Mouse (Mus musculus): ENCODE measurements around the gene Sez6l.

DNA sequence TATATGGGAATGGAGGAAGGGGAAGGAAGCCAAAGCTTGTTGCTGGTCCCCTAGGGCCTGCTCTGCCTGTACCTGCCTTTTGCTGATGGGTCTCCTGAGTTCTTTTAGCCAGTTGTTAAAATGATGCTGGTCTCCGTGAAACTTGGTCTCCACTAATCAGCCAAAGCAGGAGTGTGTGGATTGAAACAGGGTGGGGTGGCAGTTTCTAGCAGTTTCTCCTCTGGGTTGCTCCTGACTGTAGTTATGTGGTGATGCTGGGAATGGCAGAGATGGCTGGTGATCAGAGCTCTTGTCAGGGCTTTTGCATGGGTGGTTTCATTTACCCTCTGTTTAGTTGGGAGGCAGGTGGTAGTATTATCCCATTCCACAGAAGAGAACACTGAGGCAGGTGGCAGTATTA lies 89.5 kb downstream of the Sez6l start:
- TF ChIP-seq CTCF (IDR thresholded peaks at IDR 0.05; ENCODE audit: borderline replicate concordance, extremely low read depth, insufficient read depth, insufficient read length) (no peak), POLR2A (IDR thresholded peaks at IDR 0.05; ENCODE audit: borderline replicate concordance, extremely low read depth, insufficient read depth, insufficient read length, poor library complexity, severe bottlenecking) (no peak)
